Comparison of ENCODE assay signal across 8 mouse cellular contexts in the genomic region with DNA sequence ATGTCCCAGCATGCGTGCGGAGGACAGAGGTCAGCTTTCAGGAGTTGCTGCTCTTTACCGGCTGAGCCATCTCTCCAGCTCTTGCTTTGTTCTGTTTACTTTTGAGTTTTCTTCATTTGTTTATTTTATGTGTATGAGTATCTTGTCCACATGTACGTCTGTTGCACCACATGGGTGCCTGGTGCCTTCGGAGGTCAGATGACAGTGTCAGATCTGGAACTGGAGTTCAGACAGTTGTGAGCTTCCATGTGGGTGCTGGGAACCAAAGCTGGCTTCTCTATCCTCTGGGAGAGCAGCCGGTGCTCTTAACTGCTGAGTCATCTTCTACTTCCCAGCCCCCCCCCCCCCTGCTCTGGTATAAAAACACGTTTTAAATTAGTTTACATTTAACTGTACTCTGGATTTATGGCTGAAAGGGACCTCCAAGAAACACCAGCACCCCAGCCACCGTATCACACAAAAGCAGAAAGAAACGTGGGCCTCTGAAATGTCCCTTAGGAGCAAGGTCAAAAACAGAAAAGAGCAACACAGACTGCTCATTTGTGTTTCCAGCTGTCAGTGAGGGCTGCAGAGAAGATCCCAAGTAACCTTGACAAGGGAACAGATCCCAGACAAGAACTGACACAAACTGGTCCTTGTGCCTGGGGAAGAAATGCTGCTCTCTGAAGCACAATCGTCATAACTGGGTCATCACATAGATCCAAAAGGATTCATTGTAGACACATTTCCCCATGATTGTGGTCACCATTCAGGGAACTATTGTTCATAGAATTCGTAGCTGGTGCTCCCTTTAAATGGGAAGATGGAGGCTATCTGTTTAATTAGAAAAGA. TPM values are rescaled to one million over a fixed set of nuclear protein-coding genes. Genes with fewer than 3 reads are reported as not detected.
DNase-seq lines count a peak whose midpoint lies in the region; ATAC-seq lines count a peak whose summit lies in the region.

No protein-coding gene starts in this region.

- peak overlapping the region; percentile 86 for H3K27ac ChIP-seq in brown adipose tissue, adult 24 weeks (replicated peaks; ENCODE audit: low read depth, low read length)
- H3K27ac ChIP-seq in intestine, embryonic 14.5 days (ENCODE audit: low read depth): peak overlapping the region; percentile 34; the same call in 1 of the 2 replicates

- 46% methylated on average over 11 of the region's 11 CpGs for WGBS in intestine, embryonic 14.5 days

- no peak overlapping the region for H3K4me3 ChIP-seq in brown adipose tissue, adult 24 weeks (ENCODE audit: insufficient read depth, low read depth, low read length)
- H3K4me3 ChIP-seq in intestine, embryonic 14.5 days (ENCODE audit: low read depth, low read length): no peak overlapping the region

- no peaks in the 10 kb centered on the region for H3K9me3 ChIP-seq in intestine, embryonic 14.5 days (ENCODE audit: control insufficient read depth, low read length)

- DNase-seq in spleen, adult 12 weeks (ENCODE audit: low spot score): peak; percentile 35
- no peak for DNase-seq in spleen, postnatal 14 days (ENCODE audit: low spot score in 2 of 2)
- DNase-seq in intestine, embryonic 14.5 days (ENCODE audit: low spot score): no peak
- DNase-seq in spleen, postnatal 4 days (ENCODE audit: low spot score in 2 of 2): peak; percentile 30 to 69
- DNase-seq in left cerebral cortex, postnatal 25 days (ENCODE audit: low spot score in 2 of 2): no peak
- no peak for DNase-seq in gastrocnemius, postnatal 14 days
- no peak for DNase-seq in layer of hippocampus, postnatal 36 days

- H3K9ac ChIP-seq in intestine, embryonic 14.5 days (ENCODE audit: low read length): no peak overlapping the region

- ATAC-seq in intestine, embryonic 14.5 days (replicated peaks; ENCODE audit: low FRiP score, low TSS enrichment, low read depth): no peak

- no peaks in the 10 kb centered on the region for H3K36me3 ChIP-seq in intestine, embryonic 14.5 days (ENCODE audit: control insufficient read depth, insufficient read depth, low read length)

- no peak overlapping the region for H3K4me2 ChIP-seq in intestine, embryonic 14.5 days (ENCODE audit: low read length)

- intact Hi-C loops in left cerebral cortex, postnatal 25 days (cut with DNase I): no loop called here
- intact Hi-C loops in gastrocnemius, postnatal 14 days (cut with DNase I; ENCODE audit: low total_unique reads): no loop called here

- H3K4me1 ChIP-seq in brown adipose tissue, adult 24 weeks (ENCODE audit: control insufficient read depth, insufficient read depth, insufficient read length, low read length): peaks cover 10% of the 10 kb centered on the region
- H3K4me1 ChIP-seq in intestine, embryonic 14.5 days (replicated peaks; ENCODE audit: control insufficient read depth, insufficient read depth, low read length): peaks cover 12% of the 10 kb centered on the region

- no peaks in the 10 kb centered on the region for H3K27me3 ChIP-seq in intestine, embryonic 14.5 days (replicated peaks; ENCODE audit: control insufficient read depth, insufficient read depth, low read length)

RNA-seq across cellular contexts. Expression of a gene that starts 26.3 kb away (rescaled TPM):
- polyA plus RNA-seq in brown adipose tissue, adult 24 weeks (2012; ENCODE audit: insufficient read depth, insufficient read length, missing spikeins): 1.7 and 2.3 TPM in 2 replicates
- 6.0 and 6.4 TPM in 2 replicates for polyA plus RNA-seq in intestine, embryonic 14.5 days (2014; fragmentation: Nextera tagmentation; extraction: Ambion mirVana)
- 10 to 100 TPM; 21.1 to 21.4 TPM for total RNA-seq in left cerebral cortex, postnatal 25 days (2021)
- 1 to 10 TPM; 2.6 to 2.9 TPM for total RNA-seq in gastrocnemius, postnatal 14 days (2021)
- 10 to 100 TPM; 22.6 to 23.4 TPM for total RNA-seq in layer of hippocampus, postnatal 36 days (2021)

RNA-seq across cellular contexts. Expression of a gene that starts 42.5 kb away (rescaled TPM):
- polyA plus RNA-seq in brown adipose tissue, adult 24 weeks (2012; ENCODE audit: insufficient read depth, insufficient read length, missing spikeins): 657 and 1,031 TPM in 2 replicates
- polyA plus RNA-seq in intestine, embryonic 14.5 days (2014; fragmentation: Nextera tagmentation; extraction: Ambion mirVana): 220 and 232 TPM in 2 replicates
- 100 to 1,000 TPM; 542 to 572 TPM for total RNA-seq in left cerebral cortex, postnatal 25 days (2021)
- total RNA-seq in gastrocnemius, postnatal 14 days (2021): 100 to 1,000 TPM; 121 to 129 TPM
- 100 to 1,000 TPM; 440 to 478 TPM for total RNA-seq in layer of hippocampus, postnatal 36 days (2021)

Comparison
In these comparisons a context has a peak if more than half of its experiments do, and no peak if none do; other contexts are left out.
1. DNase-seq: peak in spleen, adult 12 weeks (single experiment) and spleen, postnatal 4 days (2 of 2); none in spleen, postnatal 14 days (0 of 2), intestine, embryonic 14.5 days (single experiment), left cerebral cortex, postnatal 25 days (0 of 2), gastrocnemius, postnatal 14 days (single experiment) and layer of hippocampus, postnatal 36 days (0 of 2).
2. RNA of a gene that starts 26.3 kb away (total RNA-seq): 22.6 to 23.4 TPM in layer of hippocampus, postnatal 36 days and 21.1 to 21.4 TPM in left cerebral cortex, postnatal 25 days; 2.6 to 2.9 TPM in gastrocnemius, postnatal 14 days; every median in the first group is over 4 times any median in the second.